Mouse (Mus musculus) olfactory bulb, adult 2 months (tissue): ENCODE measurements around the gene Rab1a. TPM values are rescaled to one million over a fixed set of nuclear protein-coding genes. Genes with fewer than 3 reads are reported as not detected.

Experiments
- H3K27ac ChIP-seq: fragments of 200-500 bp; 2 replicates; pipeline ENCODE4 v1.5.1; 2012; ENCODE audit warnings: low read depth, low read length; ENCODE audit not compliant: insufficient read depth
- H3K4me1 ChIP-seq: fragments of 200-500 bp; 2 replicates; pipeline ENCODE4 v1.6.1; 2012; ENCODE audit warnings: low read length; ENCODE audit not compliant: control insufficient read depth, insufficient read depth
- H3K4me3 ChIP-seq: fragments of 200-500 bp; 2 replicates; pipeline ENCODE4 v1.5.1; 2012; ENCODE audit warnings: mild to moderate bottlenecking, low read depth, low read length, moderate library complexity; ENCODE audit not compliant: insufficient read depth
- CTCF ChIP-seq: fragments of 200-500 bp; IDR thresholded peaks from 2 replicates; pipeline ENCODE4 v1.5.1; 2012; ENCODE audit warnings: low read depth, mild to moderate bottlenecking, low read length, moderate library complexity; ENCODE audit not compliant: insufficient read depth
- POLR2A ChIP-seq: fragments of 200-500 bp; IDR thresholded peaks from 2 replicates; pipeline ENCODE4 v1.6.1; 2012; ENCODE audit warnings: mild to moderate bottlenecking, low read depth, low read length, moderate library complexity; ENCODE audit not compliant: insufficient read depth
- WGBS: fragments of 180-500 bp; shearing (Covaris S2); methylation state at CpG from one replicate; pipeline ENCODE4 v1.1.7; 2018; 5-methylcytosine and 5-hydroxymethylcytosine counted together
- polyA plus RNA-seq: library from polyadenylated mRNA; stranded (reverse); fragments of >200 nt; gene quantifications from 2 replicates; pipeline ENCODE4 v1.2.4, GENCODE M21; 2012; ENCODE audit warnings: low replicate concordance; ENCODE audit not compliant: missing spikeins, insufficient read depth, insufficient read length

Gene Rab1a
- polyA plus RNA-seq, 1 experiment, result not detected

GRCm38 (mm10) chr11:20193100-20193736, 8.0 kb upstream of the Rab1a start:
- Histone ChIP-seq H3K4me3 (no peak overlapping the region), H3K4me1 (no peaks in the 10 kb centered on the region), H3K27ac (no peak overlapping the region)
- no peak for TF ChIP-seq POLR2A
- no peak for TF ChIP-seq CTCF
- WGBS, result 90% methylated on average over 4 of the region's 4 CpGs

GRCm38 (mm10) chr11:20201661-20202101, 449 bp downstream of the Rab1a start:
- under 1% methylated on average over 40 of the region's 40 CpGs for WGBS
- Histone ChIP-seq H3K4me1 (no peaks in the 10 kb centered on the region), H3K4me3 (peak overlapping the region; percentile 95), H3K27ac (peak overlapping the region; percentile 70; the same call in 1 of the 2 replicates)
- TF ChIP-seq POLR2A (no peak), CTCF (no peak)

DNA sequence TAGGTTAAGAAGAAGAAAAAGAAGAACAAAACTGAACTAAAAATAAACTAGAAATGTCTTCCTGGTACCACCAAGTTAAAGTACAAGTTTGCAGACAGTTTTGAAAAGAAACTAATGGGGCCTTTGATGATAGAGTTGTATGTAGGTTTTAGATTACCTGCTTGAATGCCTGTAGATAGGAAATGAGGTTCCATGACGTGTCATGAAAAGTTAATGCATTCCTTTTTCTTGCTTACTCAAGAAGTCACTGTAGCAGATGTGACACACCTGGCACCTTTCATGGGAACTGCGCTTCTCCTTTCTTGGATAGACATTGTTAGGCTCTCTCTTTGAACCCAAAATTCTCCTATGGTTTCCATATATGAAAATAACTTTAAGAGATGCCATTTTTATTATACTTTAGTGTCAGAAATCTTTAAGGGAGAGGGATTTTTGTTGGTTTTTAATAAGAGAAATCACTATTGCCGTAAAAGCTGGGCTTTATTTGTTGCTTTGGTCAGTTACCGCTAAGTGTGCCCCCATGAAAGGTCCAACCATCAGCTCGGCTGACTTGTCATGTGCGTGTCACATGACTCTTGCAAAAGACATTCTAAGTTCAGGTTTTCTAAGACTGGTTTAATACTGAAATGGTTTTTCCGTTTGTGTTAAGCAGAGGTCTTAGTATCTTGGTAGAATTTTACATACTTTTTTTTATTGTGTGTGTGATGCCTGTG, 1.2 kb downstream of the Rab1a start:
- Histone ChIP-seq H3K4me1 (no peaks in the 10 kb centered on the region), H3K4me3 (peak overlapping the region; percentile 27; the same call in 1 of the 2 replicates), H3K27ac (no peak overlapping the region)
- WGBS, result 21% methylated on average over 7 of the region's 7 CpGs
- TF ChIP-seq POLR2A, result no peak
- no peak for TF ChIP-seq CTCF

- Histone ChIP-seq H3K4me3 (no peak overlapping the region), H3K27ac (no peak overlapping the region), H3K4me1 (no peaks in the 10 kb centered on the region)
- 20% methylated on average over 2 of the region's 2 CpGs for WGBS
- TF ChIP-seq CTCF, result no peak
- TF ChIP-seq POLR2A, result no peak
Measured at GRCm38 (mm10) chr11:20204321-20204720, 3.1 kb downstream of the Rab1a start.

- Histone ChIP-seq H3K4me3 (no peak overlapping the region), H3K27ac (no peak overlapping the region), H3K4me1 (no peaks in the 10 kb centered on the region)
- WGBS, result 82% methylated on average over 9 of the region's 9 CpGs
- TF ChIP-seq POLR2A (no peak), CTCF (no peak)
Measured at GRCm38 (mm10) chr11:20204870-20205446, 3.7 kb downstream of the Rab1a start.

- Histone ChIP-seq H3K4me1 (no peaks in the 10 kb centered on the region), H3K27ac (no peak overlapping the region), H3K4me3 (no peak overlapping the region)
- TF ChIP-seq POLR2A (no peak), CTCF (no peak)
- 73% methylated on average over 4 of the region's 4 CpGs for WGBS
Measured at GRCm38 (mm10) chr11:20205538-20205937, 4.3 kb downstream of the Rab1a start.

- H3K27ac ChIP-seq, result no peak overlapping the region
- TF ChIP-seq CTCF, result no peak
- TF ChIP-seq POLR2A, result no peak
- 8% methylated on average over 2 of the region's 2 CpGs for WGBS
- peaks cover 2% of the 10 kb centered on the region; the same call in 1 of the 2 replicates for H3K4me1 ChIP-seq
- no peak overlapping the region for H3K4me3 ChIP-seq
Measured at GRCm38 (mm10) chr11:20206626-20207223, 5.5 kb downstream of the Rab1a start.

DNA sequence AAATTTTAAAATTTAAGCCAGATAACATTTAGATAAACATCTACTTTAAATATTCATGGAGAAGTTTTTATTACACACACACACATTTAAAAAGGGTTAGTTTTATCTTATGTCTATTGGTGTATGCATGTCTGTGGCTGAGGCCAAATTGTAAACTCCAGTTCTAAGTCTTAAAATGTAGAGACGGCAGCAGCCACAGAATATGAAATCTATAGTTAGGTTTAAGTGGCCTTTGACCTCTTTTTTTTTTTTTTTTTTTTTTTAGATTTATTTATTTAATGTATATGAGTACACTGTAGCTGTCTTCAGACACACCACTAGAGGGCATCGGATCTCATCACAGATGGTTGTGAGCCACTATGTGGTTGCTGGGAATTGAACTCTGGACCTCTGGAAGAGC, 6.4 kb downstream of the Rab1a start:
- TF ChIP-seq CTCF (no peak), POLR2A (no peak)
- Histone ChIP-seq H3K4me3 (no peak overlapping the region), H3K27ac (no peak overlapping the region), H3K4me1 (peaks cover 2% of the 10 kb centered on the region; the same call in 1 of the 2 replicates)
- 75% methylated on average over 2 of the region's 2 CpGs for WGBS

GRCm38 (mm10) chr11:20211838-20212237, 10.6 kb downstream of the Rab1a start:
- 72% methylated on average over 2 of the region's 2 CpGs for WGBS
- no peak for TF ChIP-seq CTCF
- no peak for TF ChIP-seq POLR2A
- Histone ChIP-seq H3K27ac (no peak overlapping the region), H3K4me1 (peaks cover 2% of the 10 kb centered on the region; the same call in 1 of the 2 replicates), H3K4me3 (no peak overlapping the region)

- TF ChIP-seq POLR2A (no peak), CTCF (no peak)
- Histone ChIP-seq H3K4me1 (peaks cover 2% of the 10 kb centered on the region; the same call in 1 of the 2 replicates), H3K27ac (no peak overlapping the region), H3K4me3 (no peak overlapping the region)
- WGBS, result 96% methylated on average over 1 of the region's 1 CpGs
Measured at GRCm38 (mm10) chr11:20214779-20215178, 13.5 kb downstream of the Rab1a start.
